Mouse (Mus musculus): ENCODE measurements around the gene Prtg.

Gene Prtg

GRCm38 (mm10) chr9:72810607-72811006, 3.9 kb downstream of the Prtg start:
- DNase-seq (ENCODE audit: low read depth) = no peak

DNA sequence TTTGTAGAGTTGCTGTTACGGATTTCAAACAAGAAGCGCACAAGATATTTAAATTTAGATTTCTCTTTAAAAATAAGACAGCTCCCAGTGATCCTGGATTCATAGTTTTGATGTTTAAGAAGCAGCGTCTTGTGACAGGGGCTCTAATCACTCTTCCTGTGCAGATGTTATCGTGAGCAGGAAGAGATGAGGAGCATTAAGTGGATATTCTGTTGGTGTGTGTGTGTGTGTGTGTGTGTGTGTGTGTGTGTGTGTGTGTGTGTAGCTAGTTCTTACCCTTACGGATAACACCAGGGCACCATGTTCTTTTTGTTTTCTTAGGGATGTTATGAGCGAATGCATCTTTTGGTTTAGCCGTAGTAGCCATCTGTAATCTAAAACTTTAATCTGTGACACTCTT, 5.4 kb downstream of the Prtg start:
- no peak for DNase-seq (ENCODE audit: low read depth)

- no peak for DNase-seq (ENCODE audit: low read depth)
These were observed 6.2 kb downstream of the Prtg start for GRCm38 (mm10) chr9:72812594-72813570.

GRCm38 (mm10) chr9:72825511-72825910, 18.8 kb downstream of the Prtg start:
- no peak for DNase-seq (ENCODE audit: low read depth)

DNA sequence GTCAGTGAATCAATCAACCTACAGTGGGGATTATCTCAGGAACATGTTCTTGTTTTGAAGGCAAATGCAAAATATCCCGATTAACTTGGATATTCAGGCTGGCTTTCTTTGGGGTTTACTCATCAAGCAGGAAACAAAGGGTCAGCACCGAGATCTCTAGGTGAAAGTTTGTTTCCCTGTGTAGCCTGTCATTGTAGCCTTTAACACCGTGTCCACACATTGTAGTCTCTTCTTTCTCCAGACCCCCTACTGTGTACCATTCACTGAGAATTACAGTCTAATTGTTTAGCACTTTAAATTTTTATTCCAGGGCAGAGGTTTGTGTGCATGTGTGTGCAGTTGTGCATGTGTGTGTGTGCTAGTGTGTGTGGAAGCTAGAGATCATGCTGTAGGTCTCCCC, 19.3 kb downstream of the Prtg start:
- no peak for DNase-seq (ENCODE audit: low read depth)

- no peak for DNase-seq (ENCODE audit: low read depth)
These were observed 22.1 kb downstream of the Prtg start for GRCm38 (mm10) chr9:72828616-72829257.

DNA sequence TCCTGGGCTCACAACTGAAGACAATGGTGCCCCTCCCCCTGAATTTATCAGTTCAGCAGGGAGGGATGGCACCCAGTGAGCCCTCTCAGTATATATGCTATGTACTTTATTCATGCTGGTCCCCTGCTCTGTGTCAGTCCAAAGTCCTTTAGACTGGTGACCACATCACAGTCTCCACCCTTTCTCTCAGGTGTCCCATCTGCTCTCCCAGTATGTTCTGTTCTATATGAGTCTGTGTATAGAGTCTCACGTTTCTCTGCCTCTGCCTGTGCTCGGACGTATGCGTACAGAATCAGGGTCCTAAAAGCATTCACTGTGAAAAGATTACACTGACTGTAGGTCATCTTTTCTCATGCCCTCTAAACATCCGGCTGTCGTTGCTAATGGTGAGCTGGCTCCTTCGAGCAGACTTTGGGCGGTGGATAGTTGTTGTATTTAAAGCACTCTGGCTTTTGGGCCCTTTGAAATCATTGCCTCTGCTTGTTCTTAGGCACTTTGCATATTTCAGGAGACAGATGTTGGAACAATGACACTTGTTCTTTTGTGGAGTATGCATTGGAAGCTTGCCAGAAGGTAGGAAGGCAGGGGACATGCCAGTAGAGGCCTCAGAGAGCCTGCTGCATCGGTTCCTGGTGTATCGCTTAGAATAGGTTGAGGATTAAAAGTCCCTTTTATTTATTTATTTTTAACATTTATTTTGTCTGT, 27.5 kb downstream of the Prtg start:
- DNase-seq (ENCODE audit: low read depth) = no peak

DNA sequence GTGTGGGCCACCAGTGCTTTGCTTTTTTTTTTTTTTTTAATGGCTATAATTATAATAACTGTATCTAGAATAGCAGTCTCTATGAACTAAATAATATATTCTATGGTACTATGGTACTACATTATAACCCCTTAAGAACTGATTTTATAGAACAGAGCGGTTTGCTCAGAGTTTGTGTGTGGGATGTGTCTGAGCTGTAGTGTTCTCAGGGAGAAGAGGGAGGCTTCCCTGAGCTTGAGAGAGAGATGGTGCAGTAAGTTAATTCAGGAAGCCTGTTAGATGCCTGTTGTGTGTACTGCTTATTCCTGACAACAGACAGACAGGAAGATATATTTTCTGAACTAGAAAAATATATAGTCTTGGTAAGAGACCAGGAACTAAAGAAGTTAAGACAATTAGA, 28.3 kb downstream of the Prtg start:
- no peak for DNase-seq (ENCODE audit: low read depth)

GRCm38 (mm10) chr9:72836708-72837495, 30.2 kb downstream of the Prtg start:
- DNase-seq (ENCODE audit: low read depth) = no peak

- no peak for DNase-seq (ENCODE audit: low read depth)
These were observed 31.0 kb downstream of the Prtg start for GRCm38 (mm10) chr9:72837598-72838160.

DNA sequence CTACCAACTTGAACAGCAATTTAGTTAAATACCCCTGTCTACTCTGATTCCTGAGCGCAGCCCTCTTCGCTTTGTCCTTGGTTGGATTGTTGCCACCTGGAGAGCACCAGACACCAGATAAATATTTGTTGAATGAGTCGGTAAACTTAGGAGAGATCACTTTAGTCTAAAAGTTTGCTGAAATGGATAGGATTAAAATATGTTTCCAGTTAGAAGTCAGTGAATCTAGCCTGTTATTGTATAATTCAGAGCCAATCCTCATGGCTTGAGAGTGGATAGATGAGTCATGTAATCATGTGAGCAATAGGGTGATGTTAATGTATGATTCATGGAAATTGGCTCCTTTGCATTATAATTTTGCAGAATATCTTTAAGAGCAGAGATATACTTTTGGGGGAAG, 31.6 kb downstream of the Prtg start:
- DNase-seq (ENCODE audit: low read depth) = no peak

- no peak for DNase-seq (ENCODE audit: low read depth)
These were observed 32.8 kb downstream of the Prtg start for GRCm38 (mm10) chr9:72839346-72839990.

GRCm38 (mm10) chr9:72844496-72844895, 37.8 kb downstream of the Prtg start:
- no peak for DNase-seq (ENCODE audit: low read depth)

DNA sequence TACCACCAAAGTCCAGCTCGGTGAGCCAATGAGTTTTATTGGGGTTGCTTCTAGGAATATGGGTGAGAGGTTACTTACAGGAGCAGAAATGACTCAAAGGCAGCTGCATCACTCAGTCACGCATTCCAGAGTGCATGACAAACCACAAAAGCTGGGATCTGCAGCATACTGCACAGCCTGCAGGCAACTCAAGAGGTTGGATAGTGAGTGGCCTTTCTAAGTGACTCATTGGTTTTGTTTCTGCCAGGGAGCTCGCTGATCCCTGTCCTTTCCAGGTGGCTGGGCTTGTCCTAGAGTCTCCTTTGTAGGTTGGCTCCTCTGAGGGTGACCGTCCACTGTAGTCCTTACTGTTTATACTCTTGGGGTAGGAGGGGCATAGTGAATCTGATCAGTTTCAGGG, 39.5 kb downstream of the Prtg start:
- DNase-seq (ENCODE audit: low read depth) = no peak

- no peak for DNase-seq (ENCODE audit: low read depth)
These were observed 44.9 kb downstream of the Prtg start for GRCm38 (mm10) chr9:72851541-72851940.

DNA sequence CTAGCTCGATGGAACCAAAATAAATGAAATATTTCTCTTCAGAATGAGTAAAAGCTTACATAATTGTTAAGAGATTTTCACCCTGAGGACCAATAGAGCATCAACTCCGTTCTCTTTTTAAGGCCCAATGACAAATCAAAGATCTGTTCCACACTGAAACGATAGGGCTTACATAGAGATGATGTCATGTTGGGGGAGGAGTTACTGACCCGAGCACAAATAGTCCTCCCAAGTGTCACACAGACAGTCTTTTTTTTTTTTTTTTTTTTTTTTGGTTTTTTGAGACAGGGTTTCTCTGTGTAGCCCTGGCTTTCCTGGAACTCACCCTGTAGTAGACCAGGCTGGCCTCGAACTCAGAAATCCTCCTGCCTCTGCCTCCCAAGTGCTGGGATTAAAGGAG, 45.3 kb downstream of the Prtg start:
- DNase-seq (ENCODE audit: low read depth) = no peak

DNA sequence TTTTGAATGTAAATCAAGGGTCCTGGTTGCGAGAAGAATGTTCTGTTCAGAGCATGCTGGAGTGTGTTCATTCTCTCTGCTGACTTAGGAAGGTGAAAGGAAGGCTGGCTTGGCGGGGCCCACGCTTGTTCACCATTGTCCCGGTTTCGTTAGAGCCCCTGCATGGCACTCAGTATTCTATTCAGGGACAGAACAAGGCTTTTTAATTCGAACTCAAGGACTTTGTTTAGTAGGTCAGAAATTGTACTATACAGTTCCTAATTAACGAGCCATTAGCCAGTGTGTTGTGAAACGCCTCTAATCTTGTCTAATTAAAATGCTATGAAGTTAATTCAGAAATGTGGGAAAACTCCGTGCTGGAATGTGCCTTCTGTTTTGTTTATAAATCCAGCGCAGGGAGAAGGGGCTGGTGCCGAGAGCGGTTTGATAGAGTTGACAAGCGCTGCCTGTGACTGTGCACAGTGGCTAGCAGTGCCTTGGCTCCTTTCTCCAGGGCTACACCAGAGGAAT, 47.1 kb downstream of the Prtg start:
- no peak for DNase-seq (ENCODE audit: low read depth)

GRCm38 (mm10) chr9:72856721-72857120, 50.0 kb downstream of the Prtg start:
- DNase-seq (ENCODE audit: low read depth) = no peak

DNA sequence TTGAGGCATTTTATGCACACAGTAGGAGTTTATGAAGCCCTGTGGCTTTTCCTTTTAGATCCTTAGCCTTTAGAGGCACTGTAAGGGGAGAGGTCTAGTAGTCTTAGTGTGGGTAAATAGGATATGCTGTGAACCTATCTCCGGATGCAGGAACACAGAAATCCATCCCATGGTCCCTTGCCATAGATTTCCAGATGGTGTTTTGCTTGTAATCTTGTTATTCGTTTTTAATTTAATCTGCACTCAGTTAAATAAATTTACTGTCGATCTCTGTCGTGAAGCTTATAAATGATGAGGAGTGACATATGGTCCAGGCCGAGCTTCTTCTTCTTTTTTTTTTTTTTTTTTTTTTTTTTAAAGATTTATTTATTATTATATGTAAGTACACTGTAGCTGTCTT, 54.1 kb downstream of the Prtg start:
- no peak for DNase-seq (ENCODE audit: low read depth)

- DNase-seq (ENCODE audit: low read depth) = no peak
These were observed 54.6 kb downstream of the Prtg start for GRCm38 (mm10) chr9:72861235-72861634.

- no peak for DNase-seq (ENCODE audit: low read depth)
These were observed 55.5 kb downstream of the Prtg start for GRCm38 (mm10) chr9:72862186-72862585.

Measured in naive thymus-derived CD4-positive, alpha-beta T cell, adult 2 months (primary cell).